Mouse (Mus musculus): ENCODE data around the gene Hdlbp.

DNA sequence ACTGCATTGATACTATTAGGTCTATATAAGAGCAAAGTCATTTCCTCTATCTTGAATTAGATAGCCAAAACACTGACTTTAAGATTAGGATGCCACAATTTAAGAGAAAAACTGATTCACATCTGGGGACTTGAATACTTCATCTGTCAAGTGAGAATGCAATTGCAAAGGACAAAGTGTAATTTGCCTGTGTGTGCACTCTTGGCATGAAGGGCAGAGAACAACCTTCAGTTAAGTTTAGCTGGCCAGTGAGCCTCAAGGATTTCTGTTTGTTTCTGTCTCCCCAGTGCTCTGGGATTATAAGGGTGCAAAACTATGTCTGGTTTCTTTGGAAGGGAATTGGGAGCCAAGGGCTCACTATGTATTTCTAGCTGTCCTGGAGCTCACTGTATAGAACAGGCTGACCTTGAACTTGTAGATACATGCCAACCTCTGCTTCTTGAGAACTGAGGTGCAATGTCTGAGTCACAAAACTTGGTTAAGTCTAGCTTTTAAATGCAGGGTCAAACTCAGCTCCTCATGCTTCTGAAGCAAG, 24.8 kb downstream of the Hdlbp start:
- TF ChIP-seq CTCF (IDR thresholded peaks at IDR 0.05; ENCODE audit: control insufficient read depth, insufficient read depth, insufficient replicate concordance, low read depth, low read length) = no peak
- no peak for TF ChIP-seq POLR2A (IDR thresholded peaks at IDR 0.05; ENCODE audit: control insufficient read depth, low read depth, low read length)

Data from testis, adult 2 months (tissue).